Mouse (Mus musculus): ENCODE results near the gene Parp6.

DNA sequence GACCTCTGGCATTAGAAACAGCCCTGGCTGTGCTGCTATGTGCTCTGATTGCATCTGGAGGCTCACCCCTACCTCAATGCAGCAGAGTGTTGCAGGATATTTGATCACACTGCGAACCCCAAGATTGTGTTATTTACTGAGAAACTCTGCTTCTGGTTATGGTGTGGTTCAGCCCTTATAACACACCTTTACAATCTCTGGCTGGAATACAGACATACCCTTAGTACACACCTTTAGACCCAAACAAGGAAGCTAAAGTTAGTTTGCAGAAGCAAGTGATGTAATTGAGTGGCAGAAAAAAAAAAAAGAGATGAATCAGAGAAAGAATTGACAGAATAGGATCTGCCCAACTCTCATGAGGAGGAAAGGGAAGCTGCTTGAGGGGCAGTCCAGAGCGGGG lies 6.1 kb upstream of the Parp6 start:
- TF ChIP-seq CTCF (IDR thresholded peaks at IDR 0.05; ENCODE audit: low read depth, low read length) (no peak), TAL1 (conservative IDR thresholded peaks at IDR 0.05; ENCODE audit: low read depth, low read length) (no peak), POLR2AphosphoS5 (IDR thresholded peaks at IDR 0.05; ENCODE audit: insufficient replicate concordance, low read depth, low read length) (no peak), GATA1 (IDR thresholded peaks at IDR 0.05; ENCODE audit: borderline replicate concordance, low read length) (no peak)
